Mouse (Mus musculus) naive thymus-derived CD4-positive, alpha-beta T cell, adult 2 months (primary cell): ENCODE results near the gene Gpx7.

Experiments
- DNase-seq: peaks from one replicate; pipeline ENCODE4 v3.0.0-alpha.2; 2011; ENCODE audit warnings: low read depth

Gene Gpx7

DNA sequence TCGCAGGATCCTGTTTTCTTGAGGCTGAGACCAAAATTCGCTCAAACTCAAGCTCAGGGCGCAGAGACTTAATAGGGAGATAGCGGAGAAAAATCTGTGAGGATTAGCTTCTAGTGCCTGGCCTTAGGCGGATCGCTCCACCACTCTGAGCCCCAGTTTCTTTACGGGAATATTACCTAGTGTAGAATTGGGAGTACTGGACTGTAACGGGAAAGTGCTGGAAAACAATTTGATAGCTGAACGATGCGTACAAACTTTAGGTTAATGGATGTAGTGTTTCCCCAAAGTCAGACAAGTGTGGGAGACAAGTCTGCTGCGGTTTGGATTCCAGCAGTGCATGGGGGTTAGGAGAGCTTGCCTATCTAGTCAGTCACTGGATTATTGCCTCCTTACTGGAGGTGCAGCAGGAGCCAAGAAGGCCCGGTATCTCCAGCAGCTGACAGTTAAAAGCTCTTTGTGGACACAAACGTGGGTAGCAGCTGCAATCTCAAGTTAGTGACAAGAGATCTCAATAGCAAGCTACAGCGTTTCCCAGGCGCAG lies at the start of gene Gpx7:
Gene Gpx7 (minus strand): TSS at position 101 of the 541 bp plus-strand sequence.
- DNase-seq, result no peak

GRCm38 (mm10) chr4:108456028-108456427 lies 49.3 kb upstream of the Gpx7 start:
- DNase-seq, result peak; percentile 45

GRCm38 (mm10) chr4:108448091-108448490 lies 41.3 kb upstream of the Gpx7 start:
- no peak for DNase-seq

- DNase-seq, result no peak
Measured at GRCm38 (mm10) chr4:108438082-108438840, 31.5 kb upstream of the Gpx7 start.

- DNase-seq, result no peak
Measured at GRCm38 (mm10) chr4:108436225-108436624, 29.5 kb upstream of the Gpx7 start.

DNA sequence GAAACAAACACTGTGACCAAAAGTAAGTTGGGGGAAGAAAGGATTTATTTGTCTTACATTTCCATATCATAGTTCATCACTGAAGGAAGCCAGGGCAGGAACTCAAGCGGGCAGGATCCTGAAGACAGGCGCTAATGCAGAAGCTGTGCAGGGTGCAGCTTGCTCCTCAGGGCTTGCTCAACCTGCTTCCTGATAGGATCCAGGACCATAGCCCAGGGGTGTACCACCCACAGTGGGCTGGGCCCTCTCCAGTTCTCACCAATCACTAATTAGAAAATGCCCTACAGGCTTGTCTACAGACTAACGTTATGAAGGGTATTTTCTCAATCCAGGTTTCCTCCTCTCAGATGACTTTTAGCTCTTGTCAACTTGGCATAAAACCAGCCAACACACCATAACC lies 28.9 kb upstream of the Gpx7 start:
- DNase-seq, result no peak

DNA sequence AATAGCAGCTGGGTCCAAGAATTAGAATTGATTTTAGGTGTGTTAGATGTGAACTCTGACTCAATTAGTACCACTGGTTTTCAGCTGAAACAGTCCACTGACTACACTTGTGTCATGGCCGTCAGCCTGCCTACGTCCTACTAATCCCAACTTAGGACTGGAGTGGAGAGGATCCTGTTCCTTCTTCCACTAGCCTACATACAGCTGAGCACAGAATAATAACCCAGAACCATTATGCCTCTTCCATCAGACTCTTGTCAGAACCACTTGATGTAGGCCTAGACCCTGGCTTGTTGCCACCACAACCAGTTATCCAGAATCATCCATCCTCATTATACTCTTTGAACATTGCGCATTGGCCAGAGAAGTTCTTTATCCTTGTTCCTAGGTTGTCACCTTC lies 28.0 kb upstream of the Gpx7 start:
- no peak for DNase-seq

GRCm38 (mm10) chr4:108434221-108434620 lies 27.5 kb upstream of the Gpx7 start:
- peak; percentile 29 for DNase-seq

DNA sequence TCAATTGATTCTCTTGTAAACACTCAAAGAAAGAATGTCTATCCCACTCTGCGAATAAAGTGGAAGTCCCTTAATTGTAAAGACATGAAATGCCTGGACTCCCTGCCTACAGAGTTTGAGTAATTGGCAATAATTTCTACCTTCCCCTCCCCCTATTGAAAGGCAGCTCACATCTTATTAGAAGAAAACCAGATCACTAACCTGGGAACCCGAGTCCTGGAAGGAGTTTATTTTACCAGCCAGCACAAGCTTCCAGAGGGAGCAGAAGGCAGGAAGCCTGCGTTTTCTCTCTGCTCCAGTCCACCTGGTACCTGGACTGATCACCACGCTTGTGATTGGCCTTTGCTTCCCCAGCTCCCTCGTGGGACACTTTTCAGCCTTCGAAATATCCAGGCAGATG lies 26.6 kb upstream of the Gpx7 start:
- DNase-seq, result no peak

DNA sequence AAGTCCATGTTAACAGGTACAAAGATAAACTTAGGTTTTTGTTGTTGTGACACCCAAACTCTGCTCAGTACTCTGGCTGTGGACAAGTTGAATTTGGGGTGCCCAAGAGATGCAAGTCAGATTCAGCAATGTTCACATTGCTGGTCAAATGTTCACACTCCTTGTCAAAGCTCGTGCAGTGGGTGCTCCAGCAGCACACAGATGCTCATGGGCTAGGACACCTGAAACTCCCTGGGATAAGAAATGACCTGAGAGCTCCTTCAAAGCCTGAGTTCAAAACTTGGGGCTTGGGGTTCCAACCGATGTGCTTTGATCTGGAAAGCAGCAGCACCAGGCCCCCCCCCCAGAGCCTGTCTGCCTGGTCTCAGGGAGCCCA lies 24.8 kb upstream of the Gpx7 start:
- DNase-seq, result no peak

- no peak for DNase-seq
Measured at GRCm38 (mm10) chr4:108430656-108431560, 24.1 kb upstream of the Gpx7 start.

DNA sequence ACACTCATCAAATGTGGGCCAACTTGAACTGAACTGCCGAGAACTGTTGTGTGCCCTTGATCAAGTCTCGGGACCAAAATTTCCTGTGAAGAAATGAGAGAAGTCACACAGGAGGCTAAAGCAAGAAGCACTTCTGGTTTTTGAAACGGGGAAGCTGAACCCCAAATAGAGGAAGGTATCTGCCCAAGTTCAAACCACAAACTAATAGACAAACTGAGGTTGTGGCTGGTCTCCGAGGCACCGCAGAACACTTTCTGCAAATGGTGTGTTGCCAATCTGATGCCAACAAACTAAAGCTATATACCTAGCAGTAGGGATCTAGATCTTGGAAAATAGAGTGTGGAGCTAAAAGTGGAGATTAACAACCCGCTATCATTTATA lies 21.6 kb upstream of the Gpx7 start:
- DNase-seq, result no peak

DNA sequence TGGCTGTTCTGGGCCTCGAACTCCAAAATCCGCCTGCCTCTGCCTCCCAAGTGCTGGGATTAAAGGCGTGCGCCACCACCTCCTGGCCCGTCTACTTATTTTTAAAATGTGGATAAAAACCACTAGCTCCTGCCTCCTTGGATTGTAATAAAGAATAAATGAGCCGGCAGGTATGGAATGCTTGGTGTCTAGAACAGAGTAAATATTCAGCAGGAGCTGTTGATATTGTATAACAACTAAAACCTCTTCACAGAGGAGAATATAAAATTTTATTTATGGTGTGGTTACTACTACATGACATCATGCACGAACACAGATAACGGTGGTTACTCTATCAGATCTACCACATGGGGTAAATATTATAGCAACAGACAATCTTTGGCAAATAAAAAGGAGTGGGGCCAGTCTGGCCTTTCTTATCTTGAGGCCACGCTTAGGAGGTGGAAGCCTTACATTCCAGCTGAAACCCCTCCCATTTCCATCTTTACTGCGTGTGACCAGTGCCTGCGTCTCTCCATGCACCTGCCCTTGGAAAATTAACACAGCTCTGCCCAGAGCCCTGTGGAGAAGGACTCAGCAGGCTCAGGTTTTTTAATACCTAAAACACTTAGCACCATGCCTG lies 21.1 kb upstream of the Gpx7 start:
- no peak for DNase-seq

GRCm38 (mm10) chr4:108424587-108424986 lies 17.8 kb upstream of the Gpx7 start:
- DNase-seq, result no peak

GRCm38 (mm10) chr4:108407621-108408020 lies 860 bp upstream of the Gpx7 start:
- DNase-seq, result no peak

DNA sequence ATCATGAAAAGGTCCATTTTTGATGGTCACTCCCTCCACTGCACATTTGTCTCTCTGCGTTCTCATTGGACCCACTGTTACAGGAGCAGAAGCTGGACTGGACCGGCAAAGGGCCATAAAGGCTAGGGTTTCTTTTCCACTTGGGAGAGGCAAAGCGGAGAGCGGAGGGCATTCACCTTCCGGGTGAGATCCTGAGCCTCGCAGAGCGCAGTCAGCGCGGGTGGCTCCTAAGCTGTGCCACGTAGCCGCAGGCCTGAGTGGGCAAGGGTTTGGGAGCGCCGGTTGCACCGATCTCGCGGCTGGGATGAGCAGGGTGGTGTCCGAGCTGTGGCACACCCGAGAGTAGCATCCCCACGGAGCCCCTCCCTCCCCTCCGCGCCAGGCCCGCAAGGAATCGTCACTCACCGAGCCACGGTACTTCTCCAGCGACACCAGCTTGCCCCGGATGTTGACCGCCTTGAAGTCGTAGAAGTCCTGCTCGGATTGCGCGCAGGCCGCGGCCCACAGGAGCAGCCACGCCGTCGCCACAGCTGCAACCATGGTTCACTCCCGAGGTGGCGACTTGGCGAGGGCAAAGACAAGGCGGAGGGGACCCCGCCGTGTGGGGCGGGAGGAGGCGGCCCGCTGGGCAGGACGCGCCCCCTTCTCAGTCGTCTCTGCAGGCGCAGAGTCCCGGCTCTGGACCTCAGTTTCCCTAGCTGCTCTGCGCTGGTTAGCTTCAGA lies 462 bp downstream of the Gpx7 start:
- peak; percentile 33 for DNase-seq

DNA sequence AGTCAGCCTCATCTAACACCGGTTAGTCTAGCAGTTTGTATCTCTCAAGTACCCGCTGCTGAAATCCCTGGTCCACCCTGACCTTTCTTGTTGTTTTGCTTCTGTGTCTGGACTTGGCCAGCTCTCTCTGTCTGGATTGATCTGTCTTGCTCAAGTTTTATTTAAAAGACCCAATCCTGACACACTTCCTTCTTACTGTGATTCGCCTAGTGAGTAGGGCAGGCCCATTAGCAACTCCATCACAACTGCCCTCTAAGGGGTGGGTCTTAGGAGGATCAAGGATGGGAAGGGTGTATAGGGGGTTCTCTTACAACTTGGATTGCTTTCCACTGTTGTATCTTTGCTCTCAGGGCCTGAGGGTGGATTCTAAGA lies 1.0 kb downstream of the Gpx7 start:
- DNase-seq, result no peak

GRCm38 (mm10) chr4:108403861-108404635 lies 2.7 kb downstream of the Gpx7 start:
- DNase-seq, result no peak

GRCm38 (mm10) chr4:108400395-108400794 lies 6.4 kb downstream of the Gpx7 start:
- no peak for DNase-seq

DNA sequence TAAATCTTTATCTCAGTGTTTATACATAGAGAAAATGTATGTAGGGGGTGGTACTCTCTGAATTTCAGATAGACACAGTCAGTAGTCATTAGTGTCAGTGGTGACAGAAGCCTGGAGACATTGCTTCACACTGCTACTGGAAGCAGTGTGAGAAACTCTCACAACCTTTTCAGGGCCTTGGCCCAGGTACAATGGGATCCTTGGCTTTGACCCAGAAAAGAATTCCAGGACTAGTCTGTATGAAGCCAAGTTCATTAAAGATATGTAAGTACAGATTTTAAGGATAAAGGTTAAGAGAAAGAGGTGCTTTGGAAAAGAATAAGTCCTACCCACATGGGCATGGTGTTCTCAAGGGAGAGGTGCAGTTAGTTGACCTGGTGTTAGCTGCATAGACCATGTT lies 12.5 kb downstream of the Gpx7 start:
- DNase-seq, result no peak

GRCm38 (mm10) chr4:108392558-108392957 lies 14.2 kb downstream of the Gpx7 start:
- no peak for DNase-seq
